Mouse (Mus musculus): ENCODE results near the gene Gm12166. TPM values are rescaled to one million over a fixed set of nuclear protein-coding genes. Genes with fewer than 3 reads are reported as not detected.

Gene Gm12166
- polyA plus RNA-seq, 1 experiment, result 5.5 TPM

- no peak for TF ChIP-seq CTCF (IDR thresholded peaks at IDR 0.05; ENCODE audit: control insufficient read depth, insufficient read depth, insufficient replicate concordance, low read depth, low read length)
- no peak for TF ChIP-seq POLR2A (IDR thresholded peaks at IDR 0.05; ENCODE audit: control insufficient read depth, low read depth, low read length)
- no peaks in the 10 kb centered on the region for H3K27me3 ChIP-seq (ENCODE audit: control insufficient read depth, insufficient read depth, low read length)
- no peaks in the 10 kb centered on the region for H3K4me1 ChIP-seq (ENCODE audit: control insufficient read depth, insufficient read depth, low read length)
- no peak overlapping the region for H3K4me3 ChIP-seq (ENCODE audit: control insufficient read depth, low read depth, low read length)
- H3K36me3 ChIP-seq (ENCODE audit: control insufficient read depth, insufficient read depth, low read length), result no peaks in the 10 kb centered on the region
- no peak overlapping the region for H3K27ac ChIP-seq (ENCODE audit: control insufficient read depth, insufficient read depth, low read depth, low read length)
Measured at GRCm38 (mm10) chr11:46089081-46089713, 37.1 kb upstream of the Gm12166 start.

GRCm38 (mm10) chr11:46086446-46086845 is 34.3 kb upstream of the Gm12166 start:
- H3K4me1 ChIP-seq (ENCODE audit: control insufficient read depth, insufficient read depth, low read length), result no peaks in the 10 kb centered on the region
- H3K36me3 ChIP-seq (ENCODE audit: control insufficient read depth, insufficient read depth, low read length), result no peaks in the 10 kb centered on the region
- no peak for TF ChIP-seq CTCF (IDR thresholded peaks at IDR 0.05; ENCODE audit: control insufficient read depth, insufficient read depth, insufficient replicate concordance, low read depth, low read length)
- no peak for TF ChIP-seq POLR2A (IDR thresholded peaks at IDR 0.05; ENCODE audit: control insufficient read depth, low read depth, low read length)
- H3K4me3 ChIP-seq (ENCODE audit: control insufficient read depth, low read depth, low read length), result no peak overlapping the region
- no peak overlapping the region for H3K27ac ChIP-seq (ENCODE audit: control insufficient read depth, insufficient read depth, low read depth, low read length)
- H3K27me3 ChIP-seq (ENCODE audit: control insufficient read depth, insufficient read depth, low read length), result no peaks in the 10 kb centered on the region

- Histone ChIP-seq H3K4me3 (ENCODE audit: control insufficient read depth, low read depth, low read length) (no peak overlapping the region), H3K4me1 (ENCODE audit: control insufficient read depth, insufficient read depth, low read length) (no peaks in the 10 kb centered on the region), H3K27ac (ENCODE audit: control insufficient read depth, insufficient read depth, low read depth, low read length) (no peak overlapping the region), H3K36me3 (ENCODE audit: control insufficient read depth, insufficient read depth, low read length) (no peaks in the 10 kb centered on the region), H3K27me3 (ENCODE audit: control insufficient read depth, insufficient read depth, low read length) (no peaks in the 10 kb centered on the region)
- TF ChIP-seq POLR2A (IDR thresholded peaks at IDR 0.05; ENCODE audit: control insufficient read depth, low read depth, low read length), result no peak
Measured at GRCm38 (mm10) chr11:46085398-46086163, 33.5 kb upstream of the Gm12166 start.

DNA sequence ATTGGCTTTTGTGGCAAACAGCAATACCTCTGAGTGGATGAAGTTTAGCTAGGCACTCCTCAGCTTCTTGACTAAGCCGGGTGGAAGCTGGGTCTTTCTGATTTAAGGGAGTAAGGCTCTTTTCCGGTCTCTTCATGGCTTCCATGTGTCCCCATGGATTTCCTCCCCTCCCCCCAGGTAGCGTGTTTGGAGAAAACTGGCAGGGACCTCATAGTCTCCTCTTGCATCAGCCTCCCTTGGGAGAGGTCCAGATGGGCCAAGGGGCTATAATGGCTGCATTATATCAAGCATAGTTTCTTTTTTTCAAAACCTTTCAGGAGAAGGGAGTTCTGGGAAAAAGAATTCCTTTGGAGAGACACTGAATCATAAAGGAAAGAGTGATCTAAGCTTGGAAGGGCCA is 32.4 kb upstream of the Gm12166 start:
- no peak for TF ChIP-seq CTCF (IDR thresholded peaks at IDR 0.05; ENCODE audit: control insufficient read depth, insufficient read depth, insufficient replicate concordance, low read depth, low read length)
- TF ChIP-seq POLR2A (IDR thresholded peaks at IDR 0.05; ENCODE audit: control insufficient read depth, low read depth, low read length), result no peak
- no peak overlapping the region for H3K27ac ChIP-seq (ENCODE audit: control insufficient read depth, insufficient read depth, low read depth, low read length)
- no peaks in the 10 kb centered on the region for H3K36me3 ChIP-seq (ENCODE audit: control insufficient read depth, insufficient read depth, low read length)
- H3K4me3 ChIP-seq (ENCODE audit: control insufficient read depth, low read depth, low read length), result no peak overlapping the region
- H3K4me1 ChIP-seq (ENCODE audit: control insufficient read depth, insufficient read depth, low read length), result no peaks in the 10 kb centered on the region
- H3K27me3 ChIP-seq (ENCODE audit: control insufficient read depth, insufficient read depth, low read length), result no peaks in the 10 kb centered on the region

- Histone ChIP-seq H3K4me1 (ENCODE audit: control insufficient read depth, insufficient read depth, low read length) (no peaks in the 10 kb centered on the region), H3K4me3 (ENCODE audit: control insufficient read depth, low read depth, low read length) (no peak overlapping the region), H3K27me3 (ENCODE audit: control insufficient read depth, insufficient read depth, low read length) (no peaks in the 10 kb centered on the region), H3K27ac (ENCODE audit: control insufficient read depth, insufficient read depth, low read depth, low read length) (no peak overlapping the region), H3K36me3 (ENCODE audit: control insufficient read depth, insufficient read depth, low read length) (no peaks in the 10 kb centered on the region)
- TF ChIP-seq POLR2A (IDR thresholded peaks at IDR 0.05; ENCODE audit: control insufficient read depth, low read depth, low read length) (no peak), CTCF (IDR thresholded peaks at IDR 0.05; ENCODE audit: control insufficient read depth, insufficient read depth, insufficient replicate concordance, low read depth, low read length) (no peak)
Measured at GRCm38 (mm10) chr11:46083835-46084444, 31.8 kb upstream of the Gm12166 start.

- Histone ChIP-seq H3K36me3 (ENCODE audit: control insufficient read depth, insufficient read depth, low read length) (no peaks in the 10 kb centered on the region), H3K4me1 (ENCODE audit: control insufficient read depth, insufficient read depth, low read length) (no peaks in the 10 kb centered on the region), H3K4me3 (ENCODE audit: control insufficient read depth, low read depth, low read length) (no peak overlapping the region), H3K27ac (ENCODE audit: control insufficient read depth, insufficient read depth, low read depth, low read length) (no peak overlapping the region), H3K27me3 (ENCODE audit: control insufficient read depth, insufficient read depth, low read length) (no peaks in the 10 kb centered on the region)
- TF ChIP-seq POLR2A (IDR thresholded peaks at IDR 0.05; ENCODE audit: control insufficient read depth, low read depth, low read length), result no peak
- TF ChIP-seq CTCF (IDR thresholded peaks at IDR 0.05; ENCODE audit: control insufficient read depth, insufficient read depth, insufficient replicate concordance, low read depth, low read length), result no peak
Measured at GRCm38 (mm10) chr11:46083405-46083804, 31.3 kb upstream of the Gm12166 start.

DNA sequence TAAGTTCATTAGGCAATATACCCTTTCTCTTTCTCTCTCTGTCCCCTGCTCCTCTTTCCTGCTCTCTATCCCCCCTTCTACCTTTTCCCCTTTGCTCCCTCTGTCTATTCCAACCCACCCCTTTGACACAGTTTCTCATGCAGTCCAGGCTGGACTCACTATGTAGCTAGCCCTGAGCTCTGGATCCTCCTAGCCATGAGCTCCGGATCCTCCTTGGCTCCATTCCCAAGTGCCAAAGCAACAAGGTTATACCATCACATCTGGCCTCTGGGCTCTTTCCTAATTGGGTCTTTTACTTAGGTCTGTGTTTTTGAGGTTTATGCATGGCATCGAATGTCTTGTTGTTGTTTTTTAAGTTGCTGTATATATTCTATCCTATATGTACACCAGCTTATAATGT is 29.0 kb upstream of the Gm12166 start:
- Histone ChIP-seq H3K27me3 (ENCODE audit: control insufficient read depth, insufficient read depth, low read length) (no peaks in the 10 kb centered on the region), H3K4me3 (ENCODE audit: control insufficient read depth, low read depth, low read length) (no peak overlapping the region), H3K36me3 (ENCODE audit: control insufficient read depth, insufficient read depth, low read length) (no peaks in the 10 kb centered on the region), H3K4me1 (ENCODE audit: control insufficient read depth, insufficient read depth, low read length) (no peaks in the 10 kb centered on the region), H3K27ac (ENCODE audit: control insufficient read depth, insufficient read depth, low read depth, low read length) (no peak overlapping the region)
- TF ChIP-seq CTCF (IDR thresholded peaks at IDR 0.05; ENCODE audit: control insufficient read depth, insufficient read depth, insufficient replicate concordance, low read depth, low read length), result no peak
- TF ChIP-seq POLR2A (IDR thresholded peaks at IDR 0.05; ENCODE audit: control insufficient read depth, low read depth, low read length), result no peak
